Mouse (Mus musculus) C2C12 (cell line): ENCODE data around the gene 6030468B19Rik.

Source experiments
- CEBPB ChIP-seq: IDR thresholded peaks from one replicate; pipeline ENCODE4 v1.6.1; 2011; ENCODE audit warnings: low read depth, mild to moderate bottlenecking, control low read depth, moderate library complexity
- CTCF ChIP-seq: IDR thresholded peaks from one replicate; pipeline ENCODE4 v1.5.1; 2011; ENCODE audit not compliant: control insufficient read depth, insufficient read depth, insufficient read length
- MAX ChIP-seq: IDR thresholded peaks from one replicate; pipeline ENCODE4 v1.6.1; 2011; ENCODE audit warnings: mild to moderate bottlenecking, control low read depth
- MYOD1 ChIP-seq: IDR thresholded peaks from one replicate; pipeline ENCODE4 v1.6.1; 2011; ENCODE audit warnings: low read depth; ENCODE audit not compliant: control insufficient read depth, insufficient read length
- MYOG ChIP-seq: IDR thresholded peaks from one replicate; pipeline ENCODE4 v1.6.1; 2011; ENCODE audit not compliant: control insufficient read depth, insufficient read length; ENCODE audit errors: extremely low read depth
- USF1 ChIP-seq: IDR thresholded peaks from one replicate; pipeline ENCODE4 v1.6.1; 2011; ENCODE audit warnings: low read depth, mild to moderate bottlenecking, control low read depth, moderate library complexity

GRCm38 (mm10) chr11:117845651-117846050 is 48.2 kb downstream of the 6030468B19Rik start:
- TF ChIP-seq CTCF (no peak), USF1 (no peak), MAX (no peak), MYOG (no peak), CEBPB (no peak), MYOD1 (no peak)
